Mouse (Mus musculus): ENCODE measurements around the gene Gpr4. TPM values are rescaled to one million over a fixed set of nuclear protein-coding genes. Genes with fewer than 3 reads are reported as not detected.

Gpr4 gene
- total and polyA plus RNA-seq, 3 experiments, result 0.04 to 0.31 TPM; not detected in 1

DNA sequence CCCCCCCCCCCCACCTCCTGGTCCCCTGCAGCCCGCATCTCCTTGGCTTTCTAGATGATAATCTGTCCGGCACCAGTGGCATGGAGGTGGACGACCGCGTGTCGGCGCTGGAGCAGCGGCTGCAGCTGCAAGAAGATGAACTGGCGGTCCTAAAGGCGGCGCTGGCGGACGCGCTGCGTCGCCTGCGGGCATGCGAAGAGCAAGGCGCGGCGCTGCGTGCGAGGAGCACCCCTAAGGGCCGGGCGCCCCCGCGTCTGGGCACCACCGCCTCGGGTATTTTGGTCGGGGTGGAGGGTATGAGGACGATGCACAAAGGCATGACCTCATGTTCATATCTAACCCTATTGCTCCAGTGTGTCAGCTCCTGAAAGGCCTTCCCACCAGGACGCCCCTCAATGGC, 33.2 kb upstream of the Gpr4 start (continued):
- no peak; the same call in 1 of the 2 replicates for TF ChIP-seq ETS1 (conservative IDR thresholded peaks at IDR 0.05; ENCODE audit: low read depth, low read length)
- no peak for TF ChIP-seq MAFK (IDR thresholded peaks at IDR 0.05; ENCODE audit: insufficient replicate concordance, low read length)
- TF ChIP-seq ELF1 (IDR thresholded peaks at IDR 0.05; ENCODE audit: low read depth, low read length), result no peak
- peak; percentile 43; the same call in 1 of the 2 replicates for TF ChIP-seq MEF2A (IDR thresholded peaks at IDR 0.05; ENCODE audit: borderline replicate concordance, low read depth, low read length)
- 0 out of 2 replicates have a peak, but pooled peaks have one; percentile 31 for TF ChIP-seq ZMIZ1 (IDR thresholded peaks at IDR 0.05; ENCODE audit: low read depth, low read length)
- no peak for TF ChIP-seq JUN (IDR thresholded peaks at IDR 0.05; ENCODE audit: insufficient read depth, low read depth, low read length)
- TF ChIP-seq HCFC1 (IDR thresholded peaks at IDR 0.05; ENCODE audit: low read depth, low read length), result no peak; the same call in 1 of the 2 replicates
- TF ChIP-seq GABPA (IDR thresholded peaks at IDR 0.05; ENCODE audit: insufficient replicate concordance, low read depth, low read length), result no peak

DNA sequence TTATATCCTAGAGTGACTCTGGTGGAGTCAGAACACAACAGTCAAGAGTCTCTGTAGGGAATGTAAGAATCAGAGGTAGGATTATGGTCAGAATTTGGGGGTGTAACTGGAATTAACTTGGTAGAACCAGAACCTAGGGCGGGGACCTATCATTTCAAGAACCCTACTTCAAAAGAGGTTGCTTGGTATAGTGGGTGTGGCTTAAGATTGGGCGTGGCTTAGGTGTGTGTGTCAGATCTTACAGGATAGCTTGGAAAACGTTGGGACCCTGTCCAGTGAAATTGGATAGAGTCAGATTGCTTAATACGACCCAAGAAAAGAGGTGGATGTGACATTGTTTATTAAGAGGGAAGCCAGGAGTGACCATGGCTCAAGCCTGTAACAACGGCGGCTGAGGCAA, 32.4 kb upstream of the Gpr4 start:
- DNase-seq (ENCODE audit: extremely low read depth), result peak; percentile 58
- no peak overlapping the region for H3K27ac ChIP-seq (ENCODE audit: insufficient read depth, low read depth)
- H3K4me2 ChIP-seq (ENCODE audit: insufficient read depth, low read depth, poor library complexity, severe bottlenecking), result peak overlapping the region; percentile 76
- H3K79me2 ChIP-seq (replicated peaks; ENCODE audit: control insufficient read depth, extremely low read depth, insufficient read depth, poor library complexity, severe bottlenecking), result no peaks in the 10 kb centered on the region
- TF ChIP-seq EP300 (IDR thresholded peaks at IDR 0.05; ENCODE audit: low read length), result no peak
- no peak for TF ChIP-seq CHD2 (IDR thresholded peaks at IDR 0.05; ENCODE audit: low read length)
- no peak for TF ChIP-seq ELF1 (IDR thresholded peaks at IDR 0.05; ENCODE audit: low read depth, low read length)
- no peak for TF ChIP-seq ETS1 (conservative IDR thresholded peaks at IDR 0.05; ENCODE audit: low read depth, low read length)
- no peak for TF ChIP-seq IRF4 (IDR thresholded peaks at IDR 0.05; ENCODE audit: low read depth, low read length)
- TF ChIP-seq CHD1 (IDR thresholded peaks at IDR 0.05; ENCODE audit: low read depth, low read length), result no peak
- no peak for TF ChIP-seq MAFK (IDR thresholded peaks at IDR 0.05; ENCODE audit: insufficient replicate concordance, low read length)
- TF ChIP-seq USF1 (IDR thresholded peaks at IDR 0.05; ENCODE audit: low read depth, low read length), result no peak
- TF ChIP-seq SMC3 (IDR thresholded peaks at IDR 0.05; ENCODE audit: low read depth, low read length), result no peak
- no peak for TF ChIP-seq HCFC1 (IDR thresholded peaks at IDR 0.05; ENCODE audit: low read depth, low read length)
- TF ChIP-seq JUN (IDR thresholded peaks at IDR 0.05; ENCODE audit: insufficient read depth, low read depth, low read length), result no peak
- TF ChIP-seq PAX5 (IDR thresholded peaks at IDR 0.05; ENCODE audit: low read length), result no peak
- TF ChIP-seq POLR2AphosphoS2 (IDR thresholded peaks at IDR 0.05; ENCODE audit: low read depth, low read length), result no peak
- no peak for TF ChIP-seq ZC3H11A (IDR thresholded peaks at IDR 0.05; ENCODE audit: low read depth, low read length)
- TF ChIP-seq KAT2A (IDR thresholded peaks at IDR 0.05; ENCODE audit: insufficient replicate concordance, low read length), result no peak
- TF ChIP-seq UBTF (IDR thresholded peaks at IDR 0.05; ENCODE audit: low read depth, low read length), result no peak
- TF ChIP-seq ZKSCAN1 (IDR thresholded peaks at IDR 0.05; ENCODE audit: borderline replicate concordance, low read depth, low read length), result no peak
- no peak overlapping the region; the same call in 1 of the 2 replicates for H3K9ac ChIP-seq (ENCODE audit: insufficient read depth, low read depth)
- peaks cover 16 to 49% of the 10 kb centered on the region in 2 experiments for H3K4me1 ChIP-seq (ENCODE audit: control insufficient read depth in 1 of 2, insufficient read depth in 2 of 2)
- H3K9me3 ChIP-seq (replicated peaks; ENCODE audit: low read length), result no peaks in the 10 kb centered on the region
- peaks cover 12% of the 10 kb centered on the region for H3K27me3 ChIP-seq (replicated peaks)
- in situ Hi-C loops (cut with MboI; ENCODE audit: low pct_ligation_motif_present, low pct_unique_long_range_greater_than_20kb, low sequenced_read_pairs) (loop anchor here (5.0 kb wide), 1 partner anchor 102 kb away; the partner anchor contains the start of genes Ppm1n and Rtn2), dilution Hi-C loops (cut with MboI; ENCODE audit: extremely low pct_ligation_motif_present, extremely low pct_unique_long_range_greater_than_20kb, low sequenced_read_pairs) (no loop called here)
- H3K4me3 ChIP-seq (replicated peaks in 1 of 3; ENCODE audit: low read depth in 2 of 3, low read length in 2 of 3, poor library complexity in 1 of 3), result peak overlapping the region in 2 of 3 experiments; percentile 41 to 62
- peaks cover 16 to 26% of the 10 kb centered on the region in 2 experiments for H3K36me3 ChIP-seq (replicated peaks in 1 of 2; ENCODE audit: control insufficient read depth in 1 of 2, insufficient read depth in 1 of 2, low read length in 1 of 2)

Measured in CH12.LX (cell line).